Mouse (Mus musculus) T-helper 17 cell (primary cell): Measurements from ENCODE around the gene Fam81b.
"Not testable (repeated sequence)": the region's sequence is repeated elsewhere in the genome, so short reads cannot be mapped to it uniquely, and the experiment has no call there.

Experiments used
- in situ Hi-C, 2 experiments: fragments of 300-600 bp; cut with MboI, MseI; formaldehyde crosslinking; loops; 1 replicate in 1 of 2; 2 replicates in 1 of 2; pipeline ENCODE4 v1.15.1; 2025; ENCODE audit warnings: high pct_unique_total_duplicates in 2 of 2

The Fam81b gene

GRCm38 (mm10) chr13:76304637-76305122 lies at the start of gene Fam81b:
Gene Fam81b (minus strand): TSS chr13:76305072.
- in situ Hi-C loops = no loop called here

GRCm38 (mm10) chr13:76345941-76346340 lies 41.1 kb upstream of the Fam81b start:
- in situ Hi-C loops = not testable (repeated sequence)

GRCm38 (mm10) chr13:76318635-76319034 lies 13.8 kb upstream of the Fam81b start:
- in situ Hi-C loops = loop anchor here in 1 of 2 experiments (10.0 kb wide), 1 partner anchor 366 kb away; no protein-coding TSS in a partner anchor

- in situ Hi-C loops = loop anchor here in 1 of 2 experiments (10.0 kb wide), 1 partner anchor 373 kb away; no protein-coding TSS in a partner anchor
Measured at GRCm38 (mm10) chr13:76311580-76311979, 6.7 kb upstream of the Fam81b start.

GRCm38 (mm10) chr13:76308811-76309210 lies 3.9 kb upstream of the Fam81b start:
- in situ Hi-C loops = no loop called here

GRCm38 (mm10) chr13:76305655-76306365 lies 938 bp upstream of the Fam81b start:
- in situ Hi-C loops = no loop called here

- in situ Hi-C loops = no loop called here
Measured at GRCm38 (mm10) chr13:76305241-76305640, 369 bp upstream of the Fam81b start.

GRCm38 (mm10) chr13:76304201-76304600 lies 671 bp downstream of the Fam81b start:
- in situ Hi-C loops = no loop called here

- in situ Hi-C loops = no loop called here
Measured at GRCm38 (mm10) chr13:76303160-76303559, 1.7 kb downstream of the Fam81b start.

GRCm38 (mm10) chr13:76302056-76302455 lies 2.8 kb downstream of the Fam81b start:
- in situ Hi-C loops = no loop called here

GRCm38 (mm10) chr13:76292050-76292449 lies 12.8 kb downstream of the Fam81b start:
- in situ Hi-C loops = no loop called here

GRCm38 (mm10) chr13:76284597-76284996 lies 20.3 kb downstream of the Fam81b start:
- in situ Hi-C loops = no loop called here

GRCm38 (mm10) chr13:76264361-76265026 lies 40.4 kb downstream of the Fam81b start:
- in situ Hi-C loops = no loop called here

- in situ Hi-C loops = no loop called here
Measured at GRCm38 (mm10) chr13:76258766-76259165, 46.1 kb downstream of the Fam81b start.

GRCm38 (mm10) chr13:76256350-76256749 lies 48.5 kb downstream of the Fam81b start:
- in situ Hi-C loops = no loop called here

- in situ Hi-C loops = no loop called here
Measured at GRCm38 (mm10) chr13:76250092-76250491, 54.8 kb downstream of the Fam81b start.

- in situ Hi-C loops = no loop called here
Measured at GRCm38 (mm10) chr13:76249066-76249465, 55.8 kb downstream of the Fam81b start.

- in situ Hi-C loops = loop anchor here in 1 of 2 experiments (10.0 kb wide), 1 partner anchor 1599 kb away; no protein-coding TSS in a partner anchor
Measured at GRCm38 (mm10) chr13:76215397-76215796, 89.5 kb downstream of the Fam81b start.

GRCm38 (mm10) chr13:76214928-76215327 lies 89.9 kb downstream of the Fam81b start:
- in situ Hi-C loops = loop anchor here in 1 of 2 experiments (10.0 kb wide), 1 partner anchor 1600 kb away; no protein-coding TSS in a partner anchor

- in situ Hi-C loops = no loop called here
Measured at GRCm38 (mm10) chr13:76199943-76200342, 104.9 kb downstream of the Fam81b start.

GRCm38 (mm10) chr13:76197297-76197848 lies 107.5 kb downstream of the Fam81b start:
- in situ Hi-C loops = no loop called here

- in situ Hi-C loops = no loop called here
Measured at GRCm38 (mm10) chr13:76195431-76196138, 109.3 kb downstream of the Fam81b start.
